Mouse (Mus musculus): Measurements from ENCODE around the gene Gm10718. TPM values are rescaled to one million over a fixed set of nuclear protein-coding genes. Genes with fewer than 3 reads are reported as not detected.
"Not testable (repeated sequence)": the region's sequence is repeated elsewhere in the genome, so short reads cannot be mapped to it uniquely, and the experiment has no call there.

Gene Gm10718
- polyA plus RNA-seq (2016; fragmentation: Nextera tagmentation; extraction: Ambion mirVana): not detected in 2 replicates

DNA sequence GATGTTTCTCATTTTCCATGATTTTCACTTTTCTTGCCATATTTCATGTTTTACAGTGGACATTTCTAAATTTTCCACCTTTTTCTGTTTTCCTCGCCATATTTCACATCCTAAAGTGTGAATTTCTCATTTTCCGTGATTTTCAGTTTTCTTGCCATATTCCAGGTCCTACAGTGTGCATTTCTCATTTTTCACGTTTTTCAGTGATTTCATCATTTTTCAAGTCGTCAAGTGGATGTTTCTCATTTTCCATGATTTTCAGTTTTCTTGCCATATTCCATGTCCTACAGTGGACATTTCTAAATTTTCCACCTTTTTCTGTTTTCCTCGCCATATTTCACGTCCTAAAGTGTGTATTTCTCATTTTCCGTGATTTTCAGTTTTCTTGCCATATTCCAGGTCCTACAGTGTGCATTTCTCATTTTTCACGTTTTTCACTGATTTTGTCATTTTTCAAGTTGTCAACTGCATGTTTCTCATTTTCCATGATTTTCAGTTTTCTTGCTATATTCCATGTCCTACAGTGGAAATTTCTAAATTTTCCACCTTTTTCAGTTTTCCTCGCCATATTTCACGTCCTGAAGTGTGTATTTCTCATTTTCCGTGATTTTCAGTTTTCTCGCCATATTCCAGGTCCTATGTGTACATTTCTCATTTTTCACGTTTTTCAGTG lies at the start of gene Gm10718:
TSS of gene Gm10718 (plus strand) at position 236 of the 673 bp plus-strand sequence.
- H3K36me3 ChIP-seq; H3K4me3 ChIP-seq; DNase-seq (ENCODE audit: low spot score); H3K27me3 ChIP-seq (ENCODE audit: low read depth, poor library complexity, severe bottlenecking); H3K27ac ChIP-seq (replicated peaks); H3K4me1 ChIP-seq; H3K9me3 ChIP-seq (replicated peaks): not testable (repeated sequence)
- 74% methylated on average over 12 of the region's 13 CpGs for WGBS

DNA sequence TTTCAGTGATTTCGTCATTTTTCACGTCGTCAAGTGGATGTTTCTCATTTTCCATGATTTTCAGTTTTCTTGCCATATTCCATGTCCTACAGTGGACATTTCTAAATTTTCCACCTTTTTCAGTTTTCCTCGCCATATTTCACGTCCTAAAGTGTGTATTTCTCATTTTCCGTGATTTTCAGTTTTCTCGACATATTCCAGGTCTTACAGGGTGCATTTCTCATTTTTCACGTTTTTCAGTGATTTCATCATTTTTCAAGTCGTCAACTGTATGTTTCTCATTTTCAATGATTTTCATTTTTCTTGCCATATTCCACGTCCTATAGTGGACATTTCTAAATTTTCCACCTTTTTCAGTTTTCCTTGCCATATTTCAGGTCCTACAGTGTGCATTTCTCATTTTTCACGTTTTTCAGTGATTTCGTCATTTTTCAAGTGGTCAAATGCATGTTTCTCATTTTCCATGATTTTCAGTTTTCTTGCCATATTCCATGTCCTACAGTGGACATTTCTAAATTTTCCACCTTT lies 22.8 kb upstream of the Gm10718 start, which contains the start of gene Gm10722:
TSS of gene Gm10722 (plus strand) at position 478 of the 528 bp plus-strand sequence.
- not testable (repeated sequence) for H3K27ac ChIP-seq (replicated peaks)

DNA sequence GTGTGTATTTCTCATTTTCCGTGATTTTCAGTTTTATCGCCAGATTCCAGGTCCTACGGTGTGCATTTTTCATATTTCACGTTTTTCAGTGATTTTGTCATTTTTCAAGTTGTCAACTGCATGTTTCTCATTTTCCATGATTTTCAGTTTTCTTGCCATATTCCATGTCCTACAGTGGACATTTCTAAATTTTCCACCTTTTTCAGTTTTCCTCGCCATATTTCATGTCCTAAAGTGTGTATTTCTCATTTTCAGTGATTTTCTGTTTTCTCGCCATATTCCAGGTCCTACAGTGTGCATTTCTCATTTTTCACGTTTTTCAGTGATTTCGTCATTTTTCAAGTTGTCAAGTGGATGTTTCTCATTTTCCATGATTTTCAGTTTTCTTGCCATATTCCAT lies 22.3 kb upstream of the Gm10718 start:
- H3K4me3 ChIP-seq; H3K36me3 ChIP-seq; H3K27me3 ChIP-seq (ENCODE audit: low read depth, poor library complexity, severe bottlenecking); H3K4me1 ChIP-seq; DNase-seq (ENCODE audit: low spot score); H3K27ac ChIP-seq (replicated peaks); H3K9me3 ChIP-seq (replicated peaks): not testable (repeated sequence)
- WGBS: 64% methylated on average over 8 of the region's 8 CpGs

More for the DNA sequence above, 22.8 kb upstream of the Gm10718 start, which contains the start of gene Gm10722:
- H3K36me3 ChIP-seq; H3K27me3 ChIP-seq (ENCODE audit: low read depth, poor library complexity, severe bottlenecking); H3K4me1 ChIP-seq; H3K9me3 ChIP-seq (replicated peaks); H3K4me3 ChIP-seq: not testable (repeated sequence)
- 74% methylated on average over 12 of the region's 12 CpGs for WGBS
- peak; percentile 44 for DNase-seq (ENCODE audit: low spot score)

DNA sequence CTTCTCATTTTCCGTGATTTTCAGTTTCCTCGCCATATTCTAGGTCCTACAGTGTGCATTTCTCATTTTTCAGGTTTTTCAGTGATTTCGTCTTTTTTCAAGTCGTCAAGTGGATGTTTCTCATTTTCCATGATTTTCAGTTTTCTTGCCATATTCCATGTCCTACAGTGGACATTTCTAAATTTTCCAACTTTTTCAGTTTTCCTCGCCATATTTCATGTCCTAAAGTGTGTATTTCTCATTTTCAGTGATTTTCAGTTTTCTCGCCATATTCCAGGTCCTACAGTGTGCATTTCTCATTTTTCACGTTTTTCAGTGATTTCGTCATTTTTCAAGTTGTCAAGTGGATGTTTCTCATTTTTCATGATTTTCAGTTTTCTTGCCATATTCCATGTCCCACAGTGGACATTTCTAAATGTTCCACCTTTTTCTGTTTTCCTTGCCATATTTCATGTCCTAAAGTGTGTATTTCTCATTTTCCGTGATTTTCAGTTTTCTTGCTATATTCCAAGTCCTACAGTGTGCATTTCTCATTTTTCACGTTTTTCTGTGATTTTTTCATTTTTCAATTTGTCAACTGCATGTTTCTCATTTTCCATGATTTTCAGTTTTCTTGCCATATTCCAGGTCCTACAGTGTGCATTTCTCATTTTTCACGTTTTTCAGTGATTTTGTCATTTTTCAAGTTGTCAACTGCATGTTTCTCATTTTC lies 21.2 kb upstream of the Gm10718 start:
- DNase-seq (ENCODE audit: low spot score): peak; percentile 56

DNA sequence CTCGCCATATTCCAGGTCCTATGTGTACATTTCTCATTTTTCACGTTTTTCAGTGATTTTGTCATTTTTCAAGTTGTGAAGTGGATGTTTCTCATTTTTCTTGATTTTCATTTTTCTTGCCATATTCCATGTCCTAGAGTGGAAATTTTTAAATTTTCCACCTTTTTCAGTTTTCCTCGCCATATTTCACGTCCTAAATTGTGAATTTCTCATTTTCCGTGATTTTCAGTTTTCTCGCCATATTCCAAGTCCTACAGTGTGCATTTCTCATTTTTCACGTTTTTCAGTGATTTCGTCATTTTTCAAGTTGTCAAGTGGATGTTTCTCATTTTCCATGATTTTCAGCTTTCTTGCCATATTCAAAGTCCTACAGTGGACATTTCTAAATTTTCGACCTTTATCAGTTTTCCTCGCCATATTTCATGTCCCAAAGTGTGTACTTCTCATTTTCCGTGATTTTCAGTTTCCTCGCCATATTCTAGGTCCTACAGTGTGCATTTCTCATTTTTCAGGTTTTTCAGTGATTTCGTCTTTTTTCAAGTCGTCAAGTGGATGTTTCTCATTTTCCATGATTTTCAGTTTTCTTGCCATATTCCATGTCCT lies 20.5 kb upstream of the Gm10718 start, which contains the start of gene Gm11168:
TSS of gene Gm11168 (plus strand) at position 553 of the 603 bp plus-strand sequence.
- not testable (repeated sequence) for H3K27me3 ChIP-seq (ENCODE audit: low read depth, poor library complexity, severe bottlenecking); H3K4me1 ChIP-seq; H3K36me3 ChIP-seq; H3K4me3 ChIP-seq; DNase-seq (ENCODE audit: low spot score); H3K27ac ChIP-seq (replicated peaks); H3K9me3 ChIP-seq (replicated peaks)
- WGBS: 77% methylated on average over 6 of the region's 14 CpGs

More for the DNA sequence above, 21.2 kb upstream of the Gm10718 start:
- H3K27ac ChIP-seq (replicated peaks); H3K4me3 ChIP-seq; H3K9me3 ChIP-seq (replicated peaks); H3K27me3 ChIP-seq (ENCODE audit: low read depth, poor library complexity, severe bottlenecking); H3K36me3 ChIP-seq; H3K4me1 ChIP-seq: not testable (repeated sequence)
- WGBS: 69% methylated on average over 9 of the region's 11 CpGs

DNA sequence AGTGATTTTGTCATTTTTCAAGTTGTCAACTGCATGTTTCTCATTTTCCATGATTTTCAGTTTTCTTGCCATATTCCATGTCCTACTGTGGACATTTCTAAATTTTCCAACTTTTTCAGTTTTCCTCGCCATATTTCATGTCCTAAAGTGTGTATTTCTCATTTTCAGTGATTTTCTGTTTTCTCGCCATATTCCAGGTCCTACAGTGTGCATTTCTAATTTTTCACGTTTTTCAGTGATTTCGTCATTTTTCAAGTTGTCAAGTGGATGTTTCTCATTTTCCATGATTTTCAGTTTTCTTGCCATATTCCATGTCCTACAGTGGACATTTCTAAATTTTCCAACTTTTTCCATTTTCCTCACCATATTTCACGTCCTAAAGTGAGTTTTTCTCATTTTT lies 17.2 kb upstream of the Gm10718 start:
- H3K9me3 ChIP-seq (replicated peaks): peaks cover 12% of the 10 kb centered on the region
- not testable (repeated sequence) for H3K27ac ChIP-seq (replicated peaks); H3K27me3 ChIP-seq (ENCODE audit: low read depth, poor library complexity, severe bottlenecking); H3K36me3 ChIP-seq; H3K4me1 ChIP-seq; H3K4me3 ChIP-seq; DNase-seq (ENCODE audit: low spot score)
- WGBS: 71% methylated on average over 1 of the region's 5 CpGs

DNA sequence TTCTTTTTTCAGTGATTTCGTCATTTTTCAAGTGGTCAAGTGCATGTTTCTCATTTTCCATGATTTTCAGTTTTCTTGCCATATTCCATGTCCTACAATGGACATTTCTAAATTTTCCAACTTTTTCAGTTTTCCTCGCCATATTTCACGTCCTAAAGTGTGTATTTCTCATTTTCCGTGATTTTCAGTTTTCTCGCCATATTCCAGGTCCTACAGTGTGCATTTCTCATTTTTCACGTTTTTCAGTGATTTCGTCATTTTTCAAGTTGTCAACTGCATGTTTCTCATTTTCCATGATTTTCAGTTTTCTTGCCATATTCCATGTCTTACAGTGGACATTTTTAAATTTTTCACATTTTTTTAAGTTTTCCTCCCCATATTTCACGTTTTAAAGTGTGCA lies 16.7 kb upstream of the Gm10718 start:
- H3K9me3 ChIP-seq (replicated peaks): peaks cover 12% of the 10 kb centered on the region
- not testable (repeated sequence) for H3K4me3 ChIP-seq; H3K36me3 ChIP-seq; DNase-seq (ENCODE audit: low spot score); H3K4me1 ChIP-seq; H3K27me3 ChIP-seq (ENCODE audit: low read depth, poor library complexity, severe bottlenecking); H3K27ac ChIP-seq (replicated peaks)
- 72% methylated on average over 8 of the region's 8 CpGs for WGBS

DNA sequence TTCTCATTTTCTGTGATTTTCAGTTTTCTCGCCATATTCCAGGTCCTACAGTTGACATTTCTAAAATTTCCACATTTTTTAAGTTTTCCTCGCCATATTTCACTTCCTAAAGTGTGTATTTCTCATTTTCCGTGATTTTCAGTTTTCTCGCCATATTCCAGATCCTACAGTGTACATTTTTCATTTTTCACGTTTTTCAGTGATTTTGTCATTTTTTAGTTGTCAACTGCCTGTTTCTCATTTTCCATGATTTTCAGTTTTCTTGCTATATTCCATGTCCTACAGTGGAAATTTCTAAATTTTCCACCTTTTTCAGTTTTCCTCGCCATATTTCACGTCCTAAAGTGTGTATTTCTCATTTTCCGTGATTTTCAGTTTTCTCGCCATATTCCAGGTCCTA lies 16.1 kb upstream of the Gm10718 start:
- not testable (repeated sequence) for H3K4me3 ChIP-seq; H3K36me3 ChIP-seq; H3K9me3 ChIP-seq (replicated peaks); H3K27ac ChIP-seq (replicated peaks); H3K4me1 ChIP-seq; H3K27me3 ChIP-seq (ENCODE audit: low read depth, poor library complexity, severe bottlenecking)
- DNase-seq (ENCODE audit: low spot score): peak; percentile 18
- WGBS: 78% methylated on average over 8 of the region's 9 CpGs

DNA sequence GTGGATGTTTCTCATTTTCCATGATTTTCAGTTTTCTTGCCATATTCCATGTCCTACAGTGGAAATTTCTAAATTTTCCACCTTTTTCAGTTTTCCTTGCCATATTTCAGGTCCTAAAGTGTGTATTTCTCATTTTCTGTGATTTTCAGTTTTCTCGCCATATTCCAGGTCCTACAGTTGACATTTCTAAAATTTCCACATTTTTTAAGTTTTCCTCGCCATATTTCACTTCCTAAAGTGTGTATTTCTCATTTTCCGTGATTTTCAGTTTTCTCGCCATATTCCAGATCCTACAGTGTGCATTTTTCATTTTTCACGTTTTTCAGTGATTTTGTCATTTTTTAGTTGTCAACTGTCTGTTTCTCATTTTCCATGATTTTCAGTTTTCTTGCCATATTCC lies 14.0 kb upstream of the Gm10718 start:
- not testable (repeated sequence) for H3K4me1 ChIP-seq; H3K4me3 ChIP-seq; H3K36me3 ChIP-seq; H3K27me3 ChIP-seq (ENCODE audit: low read depth, poor library complexity, severe bottlenecking); DNase-seq (ENCODE audit: low spot score); H3K9me3 ChIP-seq (replicated peaks); H3K27ac ChIP-seq (replicated peaks)
- no CpG with 5 or more reads among the region's 5 CpGs for WGBS

DNA sequence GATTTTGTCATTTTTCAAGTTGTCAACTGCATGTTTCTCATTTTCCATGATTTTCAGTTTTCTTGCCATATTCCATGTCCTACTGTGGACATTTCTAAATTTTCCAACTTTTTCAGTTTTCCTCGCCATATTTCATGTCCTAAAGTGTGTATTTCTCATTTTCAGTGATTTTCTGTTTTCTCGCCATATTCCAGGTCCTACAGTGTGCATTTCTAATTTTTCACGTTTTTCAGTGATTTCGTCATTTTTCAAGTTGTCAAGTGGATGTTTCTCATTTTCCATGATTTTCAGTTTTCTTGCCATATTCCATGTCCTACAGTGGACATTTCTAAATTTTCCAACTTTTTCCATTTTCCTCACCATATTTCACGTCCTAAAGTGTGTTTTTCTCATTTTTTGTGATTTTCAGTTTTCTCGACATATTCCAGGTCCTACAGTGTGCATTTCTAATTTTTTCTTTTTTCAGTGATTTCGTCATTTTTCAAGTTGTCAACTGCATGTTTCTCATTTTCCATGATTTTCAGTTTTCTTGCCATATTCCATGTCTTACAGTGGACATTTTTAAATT lies 11.2 kb upstream of the Gm10718 start:
- H3K36me3 ChIP-seq; H3K27me3 ChIP-seq (ENCODE audit: low read depth, poor library complexity, severe bottlenecking); H3K4me3 ChIP-seq; H3K27ac ChIP-seq (replicated peaks); H3K4me1 ChIP-seq; H3K9me3 ChIP-seq (replicated peaks); DNase-seq (ENCODE audit: low spot score): not testable (repeated sequence)
- 82% methylated on average over 3 of the region's 7 CpGs for WGBS

DNA sequence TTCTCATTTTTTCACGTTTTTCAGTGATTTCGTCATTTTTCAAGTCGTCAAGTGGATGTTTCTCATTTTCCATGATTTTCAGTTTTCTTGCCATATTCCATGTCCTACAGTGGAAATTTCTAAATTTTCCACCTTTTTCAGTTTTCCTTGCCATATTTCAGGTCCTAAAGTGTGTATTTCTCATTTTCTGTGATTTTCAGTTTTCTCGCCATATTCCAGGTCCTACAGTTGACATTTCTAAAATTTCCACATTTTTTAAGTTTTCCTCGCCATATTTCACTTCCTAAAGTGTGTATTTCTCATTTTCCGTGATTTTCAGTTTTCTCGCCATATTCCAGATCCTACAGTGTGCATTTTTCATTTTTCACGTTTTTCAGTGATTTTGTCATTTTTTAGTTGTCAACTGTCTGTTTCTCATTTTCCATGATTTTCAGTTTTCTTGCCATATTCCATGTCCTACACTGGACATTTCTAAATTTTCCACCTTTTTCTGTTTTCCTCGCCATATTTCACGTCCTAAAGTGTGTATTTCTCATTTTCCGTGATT lies 10.5 kb upstream of the Gm10718 start, which contains the start of gene Gm10721:
TSS of gene Gm10721 (plus strand) at position 408 of the 547 bp plus-strand sequence.
- H3K4me1 ChIP-seq; H3K36me3 ChIP-seq; DNase-seq (ENCODE audit: low spot score); H3K27ac ChIP-seq (replicated peaks); H3K27me3 ChIP-seq (ENCODE audit: low read depth, poor library complexity, severe bottlenecking); H3K4me3 ChIP-seq; H3K9me3 ChIP-seq (replicated peaks): not testable (repeated sequence)
- no CpG with 5 or more reads among the region's 11 CpGs for WGBS

DNA sequence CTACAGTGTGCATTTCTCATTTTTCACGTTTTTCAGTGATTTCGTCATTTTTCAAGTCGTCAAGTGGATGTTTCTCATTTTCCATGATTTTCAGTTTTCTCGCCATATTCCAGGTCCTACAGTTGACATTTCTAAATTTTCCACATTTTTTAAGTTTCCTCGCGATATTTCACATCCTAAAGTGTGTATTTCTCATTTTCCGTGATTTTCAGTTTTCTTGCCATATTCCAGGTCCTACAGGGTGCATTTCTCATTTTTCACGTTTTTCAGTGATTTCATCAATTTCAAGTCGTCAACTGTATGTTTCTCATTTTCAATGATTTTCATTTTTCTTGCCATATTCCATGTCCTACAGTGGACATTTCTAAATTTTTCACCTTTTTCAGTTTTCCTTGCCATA lies 8.0 kb upstream of the Gm10718 start, which contains the start of gene Gm10720:
TSS of gene Gm10720 (plus strand) at position 301 of the 400 bp plus-strand sequence.
- not testable (repeated sequence) for DNase-seq (ENCODE audit: low spot score); H3K4me3 ChIP-seq; H3K27me3 ChIP-seq (ENCODE audit: low read depth, poor library complexity, severe bottlenecking); H3K27ac ChIP-seq (replicated peaks); H3K4me1 ChIP-seq; H3K36me3 ChIP-seq; H3K9me3 ChIP-seq (replicated peaks)
- WGBS: 64% methylated on average over 5 of the region's 9 CpGs
